Mouse (Mus musculus) left cerebral cortex, postnatal 4 days (tissue): ENCODE results near the gene Wrb. TPM values are rescaled to one million over a fixed set of nuclear protein-coding genes. Genes with fewer than 3 reads are reported as not detected.
"Not testable (repeated sequence)": the region's sequence is repeated elsewhere in the genome, so short reads cannot be mapped to it uniquely, and the experiment has no call there.

Experiments
- DNase-seq: peaks from one replicate; pipeline ENCODE4 v3.0.0-alpha.2; 2022
- intact Hi-C: fragments of 180-260 bp; cut with DNase I; formaldehyde crosslinking; loops from one replicate; pipeline ENCODE4 v1.15.1; 2025
- total RNA-seq, 2 experiments: library from RNA; stranded (reverse); gene quantifications; 2 replicates each; pipeline ENCODE4 v1.2.3; 2021

Gene Wrb
- 100 to 1,000 TPM in 1 of 2 experiments, 10 to 100 TPM in 1; 93.0 to 117 TPM for total RNA-seq

GRCm38 (mm10) chr16:96145110-96145800 is at the start of gene Wrb:
Wrb (plus strand) TSS chr16:96145407.
- intact Hi-C loops: loop anchor here (2.0 to 5.0 kb wide), 2 partner anchors 50 to 197 kb away; no protein-coding TSS in a partner anchor
- peak; percentile 100 for DNase-seq

- DNase-seq: no peak
- intact Hi-C loops: no loop called here
Observed at GRCm38 (mm10) chr16:96095966-96096365, 49.2 kb upstream of the Wrb start.

DNA sequence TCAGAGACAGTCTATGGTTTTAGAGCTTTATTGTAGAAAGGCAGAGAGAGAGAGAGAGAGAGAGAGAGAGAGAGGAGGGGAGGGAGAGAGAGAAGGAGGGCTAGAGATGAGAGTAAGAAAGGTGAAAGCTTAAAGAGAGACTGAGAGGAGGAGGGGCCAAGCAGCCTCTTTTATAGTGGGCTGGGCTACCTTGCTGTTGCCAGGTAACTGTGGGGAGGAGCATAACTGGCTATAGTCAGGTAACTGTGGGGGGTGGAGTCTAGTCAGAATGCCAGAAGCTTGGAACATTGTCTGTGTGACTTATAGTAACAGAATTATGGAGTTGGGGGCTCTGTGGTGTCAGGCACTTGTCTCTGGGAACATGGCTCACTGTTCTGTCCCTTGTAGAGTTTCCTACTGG is 47.4 kb upstream of the Wrb start:
- intact Hi-C loops: not testable (repeated sequence)

GRCm38 (mm10) chr16:96103036-96103435 is 42.2 kb upstream of the Wrb start:
- intact Hi-C loops: no loop called here

More for the DNA sequence above, 47.4 kb upstream of the Wrb start:
- not testable (repeated sequence) for DNase-seq

GRCm38 (mm10) chr16:96109673-96110072 is 35.5 kb upstream of the Wrb start:
- DNase-seq: no peak
- intact Hi-C loops: no loop called here

More at GRCm38 (mm10) chr16:96103036-96103435, 42.2 kb upstream of the Wrb start:
- no peak for DNase-seq

- no peak for DNase-seq
- intact Hi-C loops: no loop called here
Observed at GRCm38 (mm10) chr16:96110655-96111345, 34.4 kb upstream of the Wrb start.

GRCm38 (mm10) chr16:96112769-96113168 is 32.4 kb upstream of the Wrb start:
- intact Hi-C loops: no loop called here

GRCm38 (mm10) chr16:96114729-96115128 is 30.5 kb upstream of the Wrb start:
- intact Hi-C loops: no loop called here
- DNase-seq: no peak

More at GRCm38 (mm10) chr16:96112769-96113168, 32.4 kb upstream of the Wrb start:
- no peak for DNase-seq

DNA sequence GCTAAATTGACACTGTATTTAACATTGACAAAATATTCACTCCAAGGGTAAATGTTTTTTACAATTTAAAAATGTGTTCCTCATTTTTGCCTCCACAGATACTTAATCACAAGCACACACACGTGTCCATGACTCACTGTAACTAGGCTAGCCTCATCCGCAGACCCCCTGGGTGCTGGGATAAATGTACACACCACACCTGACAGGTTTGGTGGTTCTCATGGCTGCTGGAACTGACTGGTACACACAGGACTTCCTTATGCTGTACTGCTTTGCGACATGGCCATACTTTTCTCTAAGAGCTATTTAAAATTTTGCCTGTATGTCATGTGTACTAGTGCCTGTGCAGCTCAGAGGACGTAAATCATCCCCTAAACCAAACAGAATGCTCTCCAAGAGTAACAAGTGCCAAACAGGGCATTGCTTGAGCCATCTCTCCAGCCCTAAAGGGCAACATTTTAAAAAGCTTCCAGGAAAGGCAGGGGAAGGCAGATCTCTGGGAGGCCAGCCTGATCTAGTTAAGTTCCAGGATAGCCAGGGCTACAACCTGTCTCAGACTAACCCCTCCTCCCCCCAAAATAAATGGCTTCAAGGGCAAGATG is 25.1 kb upstream of the Wrb start:
- DNase-seq: no peak
- intact Hi-C loops: no loop called here

- DNase-seq: no peak
- intact Hi-C loops: no loop called here
Observed at GRCm38 (mm10) chr16:96126684-96127171, 18.5 kb upstream of the Wrb start.

GRCm38 (mm10) chr16:96127288-96127656 is 17.9 kb upstream of the Wrb start:
- intact Hi-C loops: no loop called here
- no peak for DNase-seq

DNA sequence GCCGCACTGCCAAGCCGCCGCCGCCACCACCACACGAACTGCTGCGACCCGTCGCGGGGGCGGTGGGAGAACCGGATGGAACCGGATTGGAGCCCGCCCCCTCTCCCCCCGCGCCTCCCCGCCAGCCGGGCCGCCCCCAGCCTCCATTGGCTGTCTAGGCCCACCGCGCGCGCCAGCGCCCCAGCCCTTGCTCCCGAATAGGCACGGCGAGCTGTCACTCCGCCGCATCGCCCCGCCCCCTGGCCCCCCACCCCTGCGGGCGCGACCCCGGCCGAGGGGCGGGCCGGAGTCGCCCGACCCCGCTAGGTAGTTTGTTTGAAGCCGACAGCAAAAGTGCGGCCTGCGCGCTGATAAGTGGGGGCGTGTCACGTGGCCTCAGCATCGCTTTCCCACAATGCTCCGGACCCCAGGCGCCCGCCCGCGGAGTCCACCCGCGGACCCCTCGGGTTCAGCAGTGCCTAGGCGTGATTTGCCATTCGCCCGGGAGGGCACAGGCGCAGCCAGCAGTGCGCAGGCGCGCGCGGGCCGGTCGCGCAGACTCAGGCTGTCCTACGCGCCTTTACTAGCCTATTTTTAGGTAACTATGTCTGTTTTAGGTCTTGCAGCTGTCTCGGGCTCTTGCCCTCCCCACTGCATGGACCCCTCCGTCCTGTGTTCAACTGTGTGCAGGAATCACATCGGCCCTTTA is 17.4 kb upstream of the Wrb start, which contains the start of gene Hmgn1:
Hmgn1 (minus strand) TSS at position 73 of the 688 bp plus-strand sequence.
- intact Hi-C loops: no loop called here
- peak; percentile 100 for DNase-seq

DNA sequence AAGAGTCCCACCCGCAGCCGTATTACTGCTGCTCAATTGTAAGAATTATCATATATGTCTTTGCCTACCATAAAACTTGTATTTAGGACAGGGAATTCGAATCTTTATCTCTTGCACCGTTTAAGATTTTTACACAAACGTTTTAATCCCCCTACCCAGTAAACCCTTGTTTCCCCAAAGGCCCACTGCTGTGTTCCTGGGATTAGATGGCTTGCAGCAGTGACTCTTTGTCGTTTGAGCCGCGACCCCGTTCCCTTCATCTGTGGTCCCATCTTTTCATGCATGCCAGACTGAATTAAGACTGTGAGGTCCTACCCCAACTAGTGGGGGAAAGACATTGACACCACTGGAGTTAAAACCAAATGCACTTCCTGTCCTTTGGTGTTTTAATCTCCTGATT is 16.7 kb upstream of the Wrb start:
- DNase-seq: no peak
- intact Hi-C loops: no loop called here

- intact Hi-C loops: loop anchor here (2.0 to 5.0 kb wide), 2 partner anchors 50 to 198 kb away; no protein-coding TSS in a partner anchor
- not testable (repeated sequence) for DNase-seq
Observed at GRCm38 (mm10) chr16:96144748-96145109, 478 bp upstream of the Wrb start.

- DNase-seq: no peak
Observed at GRCm38 (mm10) chr16:96145814-96146213, 607 bp downstream of the Wrb start.

GRCm38 (mm10) chr16:96148834-96149233 is 3.6 kb downstream of the Wrb start:
- no peak for DNase-seq
- intact Hi-C loops: loop anchor here (5.0 kb wide), 1 partner anchor 193 kb away; no protein-coding TSS in a partner anchor

More at GRCm38 (mm10) chr16:96145814-96146213, 607 bp downstream of the Wrb start:
- intact Hi-C loops: loop anchor here (2.0 to 5.0 kb wide), 2 partner anchors 49 to 196 kb away; no protein-coding TSS in a partner anchor

DNA sequence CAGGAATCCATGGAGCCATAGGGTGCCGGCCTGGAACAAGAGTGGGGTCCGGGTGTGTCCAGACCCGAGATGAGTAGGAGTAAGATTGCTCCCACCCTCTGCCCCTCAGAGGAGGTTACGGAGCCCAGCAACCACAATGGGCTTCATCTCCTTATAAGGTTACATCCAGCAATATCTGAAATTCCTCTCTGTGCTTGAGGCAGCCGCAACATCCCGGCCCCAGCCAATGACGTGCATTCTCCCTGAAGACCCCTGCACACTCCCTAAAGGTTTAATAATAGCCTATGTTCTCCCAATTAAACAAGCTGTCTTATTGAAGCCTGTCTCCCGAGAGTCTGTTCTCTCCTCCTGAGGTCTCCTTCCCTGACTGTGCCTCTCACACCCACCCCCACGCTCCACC is 4.1 kb downstream of the Wrb start:
- intact Hi-C loops: loop anchor here (5.0 kb wide), 1 partner anchor 193 kb away; no protein-coding TSS in a partner anchor
- DNase-seq: no peak

DNA sequence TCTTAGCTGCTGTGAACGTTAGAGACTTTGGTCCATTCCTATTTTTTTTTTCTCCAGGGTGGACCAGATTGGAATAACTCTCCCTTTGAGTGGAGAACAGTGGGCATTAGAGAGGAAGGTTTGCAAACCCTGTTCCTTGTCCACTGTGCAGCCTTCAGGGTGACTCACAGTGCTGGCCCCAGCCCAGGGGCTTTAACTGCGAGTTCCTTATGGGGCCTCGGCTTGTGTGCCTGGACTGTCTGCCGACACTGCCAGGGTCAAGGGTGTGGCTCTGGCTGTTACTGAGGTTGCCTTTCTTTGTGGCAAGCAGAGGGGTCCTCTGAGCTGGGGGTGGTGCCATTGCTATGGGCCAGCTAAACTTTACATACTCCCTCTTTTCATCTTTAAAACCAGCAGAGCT is 5.8 kb downstream of the Wrb start:
- intact Hi-C loops: no loop called here
- no peak for DNase-seq

DNA sequence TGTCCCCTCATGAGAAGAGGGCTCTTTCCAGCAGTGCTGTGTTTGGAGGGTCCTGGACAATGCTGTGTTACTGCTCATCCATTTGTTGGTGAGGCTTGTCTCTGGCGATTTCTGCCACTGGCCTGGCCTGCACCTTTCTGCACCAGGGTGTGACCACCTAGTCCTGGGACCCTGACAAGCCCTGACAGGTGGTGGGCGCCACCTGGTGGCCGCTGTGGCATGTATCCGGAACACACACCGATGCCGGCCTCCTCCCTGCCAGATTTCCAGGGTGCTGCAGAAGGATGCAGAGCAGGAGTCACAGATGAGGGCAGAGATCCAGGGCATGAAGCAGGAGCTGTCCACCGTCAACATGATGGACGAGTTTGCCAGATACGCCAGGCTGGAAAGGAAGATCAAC is 6.3 kb downstream of the Wrb start:
- intact Hi-C loops: no loop called here
- peak; percentile 85 for DNase-seq

GRCm38 (mm10) chr16:96154476-96154875 is 9.3 kb downstream of the Wrb start:
- no peak for DNase-seq
- intact Hi-C loops: no loop called here

DNA sequence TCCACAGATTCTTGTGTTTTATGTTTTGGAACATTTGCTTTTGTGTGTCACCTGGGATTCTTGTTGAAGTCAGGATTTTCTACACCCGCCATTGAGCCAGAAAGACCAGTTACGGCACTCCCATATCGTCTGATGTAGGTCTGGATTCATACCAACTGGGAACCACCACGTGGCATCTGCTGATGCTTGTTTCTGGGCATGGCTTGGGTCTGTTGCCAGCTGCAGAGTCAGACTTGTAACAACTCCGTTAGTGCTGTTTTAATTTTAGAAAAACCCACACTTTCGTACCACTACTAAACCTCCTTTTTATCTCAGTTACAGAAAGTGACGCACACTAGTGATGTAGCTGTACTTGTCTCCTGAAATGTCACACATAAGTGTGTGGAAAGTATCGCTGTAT is 10.8 kb downstream of the Wrb start:
- intact Hi-C loops: no loop called here

More for the DNA sequence above, 10.8 kb downstream of the Wrb start:
- no peak for DNase-seq
